Mouse (Mus musculus) regulatory T cell (primary cell): ENCODE data around the gene Cdon.

Source experiments
- in situ Hi-C: fragments of 300-600 bp; cut with MboI, MseI; formaldehyde crosslinking; loops from one replicate; pipeline ENCODE4 v1.15.1; 2025; ENCODE audit warnings: high pct_unique_total_duplicates

The Cdon gene

DNA sequence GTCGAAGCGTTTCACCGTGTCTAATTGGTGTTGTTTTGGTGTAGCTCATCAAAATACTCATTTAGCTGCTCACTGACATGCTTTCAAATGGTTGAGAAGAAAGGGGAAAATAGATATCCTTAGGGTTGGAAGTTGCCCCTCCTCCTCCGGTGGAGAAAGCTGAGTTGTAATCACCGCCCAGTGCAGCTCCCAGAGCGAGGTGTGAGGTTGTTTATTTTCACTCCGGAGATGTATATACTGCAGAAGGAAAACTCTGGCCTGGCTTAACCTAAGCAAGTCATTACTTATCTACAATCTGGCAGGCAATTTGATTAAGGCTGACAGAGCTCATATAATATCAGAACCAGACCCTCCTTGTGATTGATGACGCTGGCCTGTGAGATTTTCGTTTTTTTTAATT is 14.6 kb downstream of the Cdon start:
- in situ Hi-C loops = no loop called here

- in situ Hi-C loops = no loop called here
Observed at GRCm38 (mm10) chr9:35438286-35439061, 17.5 kb downstream of the Cdon start.

GRCm38 (mm10) chr9:35439062-35439442 is 18.1 kb downstream of the Cdon start:
- in situ Hi-C loops = no loop called here

DNA sequence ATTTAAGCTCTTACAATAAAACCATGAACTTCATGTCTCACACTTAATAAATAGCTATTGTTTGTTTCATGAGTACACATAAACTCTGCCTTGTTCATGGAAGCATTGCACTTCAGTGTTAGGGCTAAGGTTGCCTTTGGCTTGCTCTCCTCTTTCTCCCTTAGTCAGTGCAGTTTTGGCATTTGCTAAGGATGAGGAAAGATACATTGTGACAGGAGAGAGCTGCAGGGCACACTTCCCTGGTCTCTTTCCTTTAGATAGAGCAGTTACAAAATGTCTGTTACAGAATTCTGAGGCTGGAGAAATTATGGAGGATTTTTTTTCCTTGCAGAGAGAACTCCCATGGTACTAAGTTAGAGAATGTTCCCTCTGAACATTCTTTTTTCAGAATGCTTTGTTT is 18.8 kb downstream of the Cdon start:
- in situ Hi-C loops = no loop called here

DNA sequence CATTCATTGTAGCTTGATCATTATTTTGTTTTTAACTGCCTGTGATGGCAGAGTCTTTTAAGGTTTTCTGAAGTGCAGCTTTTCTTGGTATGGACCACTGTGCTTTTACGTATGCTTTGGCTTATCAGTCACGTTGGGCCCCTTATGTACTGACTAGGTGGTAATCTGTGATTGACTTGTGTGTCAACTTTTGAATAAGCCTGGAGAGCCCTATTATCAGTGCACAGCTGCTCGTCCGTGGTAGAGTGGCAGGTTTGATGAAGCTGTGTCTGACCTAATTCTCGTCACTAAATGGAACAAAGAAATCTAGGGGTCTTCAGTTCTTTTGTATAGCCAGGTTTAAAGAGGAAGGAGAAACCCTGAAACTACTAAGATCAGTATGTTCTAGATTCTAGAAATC is 21.5 kb downstream of the Cdon start:
- in situ Hi-C loops = no loop called here

GRCm38 (mm10) chr9:35443618-35444511 is 22.9 kb downstream of the Cdon start:
- in situ Hi-C loops = no loop called here

DNA sequence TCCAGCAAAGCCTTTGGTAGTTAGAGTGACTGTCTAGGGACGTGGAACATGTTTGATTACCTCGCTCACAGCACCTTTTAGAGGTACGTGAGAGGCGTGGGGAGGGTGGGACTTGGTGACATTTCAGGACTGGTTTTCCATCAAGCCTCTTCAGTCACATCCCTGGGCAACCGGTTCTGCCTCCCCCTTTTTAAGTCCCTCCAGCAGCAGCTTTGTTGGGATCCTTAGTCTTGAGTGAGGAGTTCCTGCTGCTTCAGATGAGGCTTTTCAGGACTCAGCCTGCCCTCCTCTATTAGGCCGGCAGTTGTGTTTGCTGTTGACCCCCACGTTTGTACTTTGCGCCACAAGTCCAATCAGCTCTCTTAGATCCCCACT is 23.6 kb downstream of the Cdon start:
- in situ Hi-C loops = no loop called here

- in situ Hi-C loops = no loop called here
Observed at GRCm38 (mm10) chr9:35446916-35447315, 26.0 kb downstream of the Cdon start.

DNA sequence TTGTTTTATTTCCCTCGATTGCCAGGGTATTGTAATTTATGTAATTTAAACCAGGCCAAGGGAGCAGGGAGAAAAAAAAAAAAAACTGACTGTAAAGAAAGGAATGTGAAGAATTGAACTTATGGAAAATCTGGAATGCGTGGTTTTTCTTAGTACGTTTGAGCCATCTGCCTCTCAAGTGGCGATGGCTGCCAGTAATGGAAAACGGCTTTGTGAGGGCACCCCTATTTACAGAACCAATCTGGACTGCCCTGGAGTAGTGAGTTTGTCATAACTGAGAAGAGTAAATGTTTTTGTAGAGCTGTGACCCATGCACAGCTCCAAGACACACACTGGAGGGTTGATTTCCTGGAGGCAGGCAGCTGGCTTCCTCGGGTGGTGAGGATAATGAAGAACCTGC is 32.4 kb downstream of the Cdon start:
- in situ Hi-C loops = no loop called here

DNA sequence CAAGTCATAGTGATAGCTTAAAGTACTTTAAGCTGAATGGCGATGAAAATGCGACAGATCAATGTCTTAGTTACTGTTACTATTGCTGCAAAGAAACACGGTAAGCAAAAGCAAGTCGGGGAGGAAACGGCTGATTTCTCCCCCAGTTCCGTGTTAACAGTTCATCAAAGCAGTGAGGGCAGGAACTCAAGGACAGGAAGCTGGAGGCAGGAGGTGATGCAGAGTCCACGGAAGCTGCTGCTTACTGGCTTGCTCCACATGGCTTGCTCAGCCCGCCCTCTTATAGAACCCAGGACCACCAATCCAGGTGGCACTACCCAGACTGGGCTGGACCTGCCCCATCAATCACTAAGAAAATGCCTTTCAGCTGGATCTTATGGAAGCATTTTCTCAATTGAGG is 38.7 kb downstream of the Cdon start:
- in situ Hi-C loops = no loop called here

GRCm38 (mm10) chr9:35467264-35467817 is 46.4 kb downstream of the Cdon start:
- in situ Hi-C loops = no loop called here

DNA sequence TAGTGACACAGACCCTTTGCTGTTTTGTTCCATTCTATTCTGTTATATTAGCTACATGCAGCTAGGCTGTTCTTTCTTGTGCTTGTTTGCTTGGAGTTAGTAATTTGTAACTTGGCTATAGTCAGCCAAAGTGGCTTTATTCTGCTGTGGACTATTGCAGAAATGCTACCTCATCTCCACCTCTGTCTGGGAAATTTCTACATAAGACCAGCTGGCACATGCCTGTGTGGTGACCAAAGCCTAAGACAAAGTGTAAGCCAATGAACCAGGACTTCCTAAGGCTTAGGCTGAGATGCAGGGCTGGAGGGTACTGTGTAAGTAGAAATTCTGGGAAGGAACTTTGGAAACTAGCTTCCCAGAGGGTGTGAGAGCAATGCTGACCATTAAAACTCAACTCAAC is 48.0 kb downstream of the Cdon start:
- in situ Hi-C loops = no loop called here

DNA sequence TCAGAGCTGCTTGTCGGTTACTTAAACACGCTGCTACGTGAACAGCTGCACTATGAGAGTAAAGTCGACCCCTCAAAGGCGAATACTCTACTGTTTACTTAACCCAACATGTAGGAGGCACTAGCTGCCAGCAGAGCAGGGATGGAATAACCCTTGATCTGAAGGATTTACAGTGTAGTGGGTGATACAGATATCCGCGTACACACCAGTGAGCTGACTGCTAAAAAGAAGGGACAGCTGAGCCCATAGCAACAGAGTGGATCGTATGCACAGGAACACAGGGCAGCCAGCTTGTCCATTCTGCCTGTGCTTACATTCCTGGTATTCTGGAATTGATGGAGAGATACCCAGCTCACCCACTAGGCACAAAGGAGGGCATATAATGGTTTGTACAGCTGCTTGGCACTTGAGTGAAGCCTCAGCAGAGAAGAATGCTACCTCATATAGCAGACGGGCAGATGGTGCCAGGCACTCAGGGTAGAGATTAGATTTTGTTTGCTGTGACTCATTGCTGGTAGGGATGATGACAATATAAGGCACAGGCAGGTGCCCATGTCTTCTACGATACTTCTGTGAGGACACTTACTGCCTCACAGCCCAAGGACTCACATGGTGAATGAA is 53.3 kb downstream of the Cdon start:
- in situ Hi-C loops = no loop called here

DNA sequence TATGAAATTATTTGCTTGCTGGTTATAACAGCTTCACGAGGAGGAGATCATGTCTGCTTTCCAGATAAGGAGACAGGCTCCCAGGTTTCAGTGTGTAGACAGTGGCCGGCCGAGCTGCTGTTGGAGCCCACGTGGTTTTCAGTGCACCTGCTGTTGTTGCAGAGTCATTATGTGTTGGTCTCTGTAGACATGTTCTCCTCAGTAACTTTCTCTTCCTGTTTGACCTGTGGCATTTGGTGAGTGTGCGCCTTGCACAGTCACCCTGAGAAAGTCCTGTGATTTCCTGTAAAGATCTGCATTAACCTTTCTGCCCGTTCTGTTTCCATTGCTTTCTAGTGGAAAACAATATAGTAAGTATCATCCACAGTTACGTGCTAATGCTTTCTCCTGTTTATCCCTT is 54.5 kb downstream of the Cdon start:
- in situ Hi-C loops = no loop called here

GRCm38 (mm10) chr9:35479456-35479855 is 58.5 kb downstream of the Cdon start:
- in situ Hi-C loops = no loop called here

- in situ Hi-C loops = no loop called here
Observed at GRCm38 (mm10) chr9:35482014-35482898, 61.3 kb downstream of the Cdon start.

DNA sequence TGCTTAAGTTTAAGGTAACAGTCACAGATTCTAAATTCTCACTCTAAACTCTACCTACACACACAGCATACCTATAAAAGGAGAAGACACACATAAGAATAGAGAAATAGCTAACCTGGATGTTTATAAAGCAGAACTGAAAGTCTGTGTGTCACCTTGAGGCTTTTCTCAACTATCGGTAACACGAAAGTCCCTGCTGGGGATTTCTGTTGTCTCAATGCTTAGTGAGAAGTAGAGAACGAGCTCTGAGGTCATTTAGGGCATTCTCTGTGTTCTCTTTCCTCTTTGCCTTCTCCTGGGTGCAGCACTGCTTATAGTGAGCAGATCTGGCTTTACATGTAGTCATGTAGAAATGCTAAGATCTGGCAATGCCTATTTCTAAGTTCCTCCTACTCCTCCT is 63.0 kb downstream of the Cdon start:
- in situ Hi-C loops = no loop called here

- in situ Hi-C loops = no loop called here
Observed at GRCm38 (mm10) chr9:35486616-35487015, 65.7 kb downstream of the Cdon start.

DNA sequence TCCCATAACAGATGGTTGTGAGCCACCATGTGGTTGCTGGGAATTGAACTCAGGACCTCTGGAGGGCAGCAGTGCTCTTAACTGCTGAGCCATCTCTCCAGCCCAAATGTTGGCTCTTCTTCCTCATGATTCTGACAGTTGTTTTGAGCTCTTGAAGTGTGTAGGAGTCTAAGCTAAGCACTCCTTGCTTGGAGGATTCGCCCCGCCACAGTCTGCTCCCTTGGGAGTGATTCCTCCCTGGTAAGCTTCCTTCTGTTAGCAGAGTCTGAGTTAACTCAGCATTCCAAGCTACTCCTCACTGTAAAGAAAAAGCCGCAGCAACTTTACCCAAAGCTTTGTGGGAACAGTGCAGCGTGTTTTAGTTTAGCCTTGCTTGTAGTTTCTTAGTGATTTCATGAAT is 67.6 kb downstream of the Cdon start:
- in situ Hi-C loops = no loop called here

DNA sequence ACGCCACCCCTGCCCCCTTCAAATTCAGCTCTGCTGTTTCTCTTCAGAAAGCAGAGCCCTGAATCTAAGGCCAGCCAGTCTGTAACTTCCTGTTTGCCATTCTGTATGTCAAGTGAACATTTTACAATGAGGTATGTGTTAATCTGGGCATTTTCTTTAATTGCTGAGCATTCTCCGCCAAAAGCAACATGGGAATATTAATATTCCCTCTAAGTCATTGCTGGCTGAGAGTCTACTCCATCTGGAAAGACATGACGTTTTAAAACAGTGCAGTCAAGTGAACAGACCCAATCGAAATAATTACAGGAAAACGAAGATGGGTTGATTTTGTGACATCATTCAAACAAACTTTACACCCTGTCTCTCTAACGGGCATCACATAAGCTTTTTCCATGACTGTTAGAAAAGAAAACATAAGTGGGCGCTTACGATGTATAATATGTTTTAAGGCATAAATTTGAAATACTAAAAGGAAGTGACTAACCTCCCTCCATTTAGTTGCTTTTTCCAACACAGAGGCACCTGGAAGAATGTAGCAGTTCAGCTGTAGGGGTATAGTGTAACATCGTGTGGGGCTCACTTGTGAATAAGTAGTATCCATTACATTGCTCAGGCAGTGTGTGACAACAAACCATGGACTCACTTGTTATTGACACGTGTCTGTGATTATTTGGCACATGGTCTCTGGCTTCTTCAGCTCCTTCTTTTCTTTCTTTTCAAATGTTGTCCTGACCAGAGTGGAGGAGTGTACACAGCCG is 70.4 kb downstream of the Cdon start:
- in situ Hi-C loops = no loop called here
